Mouse (Mus musculus) lung, postnatal 0 days (tissue): ENCODE data around the gene 1700007K13Rik.

ENCODE experiments used
- CTCF ChIP-seq: IDR thresholded peaks from 2 replicates; pipeline ENCODE4 v1.5.1; 2016; ENCODE audit warnings: antibody characterized with exemption, mild to moderate bottlenecking
- EP300 ChIP-seq: IDR thresholded peaks from 2 replicates; pipeline ENCODE4 v1.6.1; 2016; ENCODE audit warnings: antibody characterized with exemption, mild to moderate bottlenecking, control low read depth

GRCm38 (mm10) chr2:28468486-28469225 is 2.5 kb upstream of the 1700007K13Rik start:
- TF ChIP-seq EP300 (no peak), CTCF (no peak)
